Mouse (Mus musculus) layer of hippocampus, adult 8-10 months (tissue): ENCODE measurements around the gene Paqr5. TPM values are rescaled to one million over a fixed set of nuclear protein-coding genes. Genes with fewer than 3 reads are reported as not detected.

Source experiments
- DNase-seq, 2 experiments: peaks; one replicate each; pipeline ENCODE4 v3.0.0; 2022; ENCODE audit warnings: low spot score in 2 of 2
- total RNA-seq, 4 experiments: library from RNA; stranded (reverse); gene quantifications; 2 replicates each; pipeline ENCODE4 v1.2.4; 2022

The Paqr5 gene
- total RNA-seq, 4 experiments from 2014 or later = 3.7 to 6.2 (median 4.3) TPM

GRCm38 (mm10) chr9:62013316-62014097 lies 13.1 kb downstream of the Paqr5 start:
- no peak for DNase-seq

GRCm38 (mm10) chr9:62008360-62008759 lies 18.3 kb downstream of the Paqr5 start:
- no peak for DNase-seq

GRCm38 (mm10) chr9:62007028-62007427 lies 19.6 kb downstream of the Paqr5 start:
- DNase-seq = no peak

GRCm38 (mm10) chr9:62003611-62004010 lies 23.0 kb downstream of the Paqr5 start:
- no peak for DNase-seq

GRCm38 (mm10) chr9:61999653-62000420 lies 26.8 kb downstream of the Paqr5 start:
- no peak for DNase-seq

GRCm38 (mm10) chr9:61997860-61998259 lies 28.8 kb downstream of the Paqr5 start:
- DNase-seq = no peak

- no peak for DNase-seq
These were observed 35.5 kb downstream of the Paqr5 start for GRCm38 (mm10) chr9:61991158-61991557.

- no peak for DNase-seq
These were observed 35.9 kb downstream of the Paqr5 start for GRCm38 (mm10) chr9:61990738-61991137.

- DNase-seq = no peak
These were observed 40.6 kb downstream of the Paqr5 start for GRCm38 (mm10) chr9:61986055-61986454.

- DNase-seq = peak in 1 of 2 experiments; percentile 48
These were observed 41.3 kb downstream of the Paqr5 start for GRCm38 (mm10) chr9:61985183-61985863.

GRCm38 (mm10) chr9:61982940-61983620 lies 43.6 kb downstream of the Paqr5 start:
- no peak for DNase-seq

GRCm38 (mm10) chr9:61981876-61982275 lies 44.8 kb downstream of the Paqr5 start:
- DNase-seq = no peak

- no peak for DNase-seq
These were observed 46.7 kb downstream of the Paqr5 start for GRCm38 (mm10) chr9:61979983-61980382.

GRCm38 (mm10) chr9:61977258-61977945 lies 49.3 kb downstream of the Paqr5 start:
- DNase-seq = no peak

- no peak for DNase-seq
These were observed 54.6 kb downstream of the Paqr5 start for GRCm38 (mm10) chr9:61972031-61972430.

GRCm38 (mm10) chr9:61971045-61971444 lies 55.6 kb downstream of the Paqr5 start:
- DNase-seq = no peak

GRCm38 (mm10) chr9:61967357-61967756 lies 59.3 kb downstream of the Paqr5 start:
- no peak for DNase-seq

- DNase-seq = no peak
These were observed 60.7 kb downstream of the Paqr5 start for GRCm38 (mm10) chr9:61965987-61966386.

GRCm38 (mm10) chr9:61965411-61965930 lies 61.2 kb downstream of the Paqr5 start:
- DNase-seq = peak in 1 of 2 experiments; percentile 71

- no peak for DNase-seq
These were observed 63.3 kb downstream of the Paqr5 start for GRCm38 (mm10) chr9:61963356-61963755.

- no peak for DNase-seq
These were observed 65.5 kb downstream of the Paqr5 start for GRCm38 (mm10) chr9:61961181-61961580.
